Mouse (Mus musculus): ENCODE measurements around the gene Eif3l.

Eif3l gene

DNA sequence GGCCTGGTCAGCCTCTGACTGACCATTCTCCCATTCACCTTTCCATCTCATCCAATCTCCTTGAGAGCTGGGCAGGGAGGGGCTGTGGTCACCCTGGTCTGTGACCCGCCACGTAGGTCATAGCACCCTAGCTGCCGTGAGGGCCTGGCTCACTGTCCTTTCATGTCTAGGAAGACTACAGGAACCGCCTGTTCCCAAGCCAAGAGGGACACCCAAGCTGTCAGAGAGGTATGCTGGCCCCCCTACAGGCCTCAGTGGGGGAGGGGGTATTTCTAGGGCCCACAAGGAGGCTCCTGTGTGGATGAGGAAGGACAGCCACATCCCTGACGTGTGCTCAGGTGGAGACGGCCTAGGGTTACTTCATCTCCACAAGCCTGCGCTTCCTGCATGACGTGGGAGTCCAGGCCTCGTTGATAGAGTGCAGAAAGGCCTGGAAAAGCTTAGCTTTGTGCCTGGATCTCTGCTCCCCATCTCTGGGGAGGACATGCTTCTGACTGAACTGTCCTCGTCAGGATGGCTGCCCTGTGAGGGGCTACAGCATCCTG lies 49.4 kb downstream of the Eif3l start:
- DNase-seq, result no peak

DNA sequence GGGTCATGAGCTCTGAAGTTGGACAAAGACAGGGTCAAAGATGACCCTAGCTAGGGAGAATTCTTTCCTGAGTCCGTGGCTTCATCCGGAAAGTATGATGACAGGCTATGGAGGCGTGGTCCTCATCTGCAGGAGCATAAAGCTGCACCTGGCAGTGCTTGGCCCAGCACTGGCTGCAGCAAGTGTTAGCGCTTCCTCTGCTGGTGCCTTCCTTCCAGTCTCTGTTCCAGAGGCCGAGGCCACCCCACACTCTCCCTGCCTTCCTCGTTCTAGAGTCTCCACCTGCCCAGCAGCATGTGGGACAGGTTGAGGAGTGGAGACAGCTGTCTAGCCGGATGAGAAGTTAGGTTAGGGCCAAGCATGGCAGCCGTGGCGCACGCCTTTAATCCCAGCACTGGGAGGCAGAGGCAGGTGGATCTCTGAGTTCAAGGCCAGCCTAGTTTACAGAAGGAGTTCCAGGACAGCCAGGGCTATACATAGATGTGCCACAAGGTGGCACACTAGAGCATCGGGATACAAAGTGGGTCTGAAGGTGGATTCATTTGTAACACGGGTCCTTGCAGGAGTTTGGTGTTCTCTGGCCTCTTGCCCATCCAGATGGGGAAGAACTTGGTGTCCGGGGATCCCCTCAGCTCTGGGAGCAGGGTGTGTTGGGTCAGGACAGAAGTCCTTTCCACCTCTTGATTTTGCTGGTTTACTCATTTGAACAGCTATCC lies 51.4 kb downstream of the Eif3l start:
- DNase-seq, result peak; percentile 67 to 74

DNA sequence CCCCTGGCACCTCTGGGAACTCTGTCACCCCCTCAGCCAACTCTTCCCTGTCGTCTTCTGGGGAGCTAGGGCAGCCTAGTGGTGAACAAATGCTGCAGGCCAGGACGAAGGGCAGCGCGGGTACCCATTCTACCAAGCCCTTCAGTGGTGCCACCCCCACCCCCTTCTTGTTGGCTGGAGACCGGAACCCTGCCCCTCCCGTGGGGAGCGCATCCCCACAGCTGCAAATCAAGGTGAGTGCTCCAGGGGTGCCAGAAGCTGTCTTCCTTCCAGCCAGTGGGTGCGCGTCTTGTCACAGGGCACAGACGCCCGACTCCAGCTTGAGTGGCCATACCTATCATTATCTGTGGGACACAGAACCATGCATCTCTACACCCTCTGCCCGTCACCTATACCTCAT lies 52.1 kb downstream of the Eif3l start:
- DNase-seq, result no peak

- no peak for DNase-seq
Observed at GRCm38 (mm10) chr15:79128208-79128607, 53.2 kb downstream of the Eif3l start.

DNA sequence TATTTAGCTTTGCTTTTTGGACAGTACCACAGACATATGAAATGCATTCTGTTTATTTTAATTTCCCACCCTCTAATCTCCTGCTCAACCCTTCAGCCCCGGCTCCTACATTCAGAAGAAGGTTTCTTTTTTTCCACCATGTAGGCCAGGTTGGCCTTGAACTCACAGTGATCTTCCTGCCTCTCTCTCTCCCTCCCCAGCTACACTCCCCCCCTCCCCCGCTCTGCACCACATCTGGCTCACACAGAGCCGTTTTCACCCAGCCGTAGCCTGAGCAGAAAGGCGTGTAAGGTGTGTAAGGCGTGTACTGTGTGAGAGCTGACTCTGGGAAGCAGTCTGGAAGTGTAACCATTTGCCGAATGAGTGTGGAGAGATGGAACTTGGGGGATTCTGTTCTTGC lies 54.3 kb downstream of the Eif3l start:
- no peak for DNase-seq

GRCm38 (mm10) chr15:79130782-79131181 lies 55.8 kb downstream of the Eif3l start:
- DNase-seq, result peak; percentile 40 to 54

- DNase-seq, result peak; percentile 92 to 94
Observed at GRCm38 (mm10) chr15:79131442-79131841, 56.5 kb downstream of the Eif3l start.

GRCm38 (mm10) chr15:79133191-79133661 lies 58.2 kb downstream of the Eif3l start:
- no peak for DNase-seq

DNA sequence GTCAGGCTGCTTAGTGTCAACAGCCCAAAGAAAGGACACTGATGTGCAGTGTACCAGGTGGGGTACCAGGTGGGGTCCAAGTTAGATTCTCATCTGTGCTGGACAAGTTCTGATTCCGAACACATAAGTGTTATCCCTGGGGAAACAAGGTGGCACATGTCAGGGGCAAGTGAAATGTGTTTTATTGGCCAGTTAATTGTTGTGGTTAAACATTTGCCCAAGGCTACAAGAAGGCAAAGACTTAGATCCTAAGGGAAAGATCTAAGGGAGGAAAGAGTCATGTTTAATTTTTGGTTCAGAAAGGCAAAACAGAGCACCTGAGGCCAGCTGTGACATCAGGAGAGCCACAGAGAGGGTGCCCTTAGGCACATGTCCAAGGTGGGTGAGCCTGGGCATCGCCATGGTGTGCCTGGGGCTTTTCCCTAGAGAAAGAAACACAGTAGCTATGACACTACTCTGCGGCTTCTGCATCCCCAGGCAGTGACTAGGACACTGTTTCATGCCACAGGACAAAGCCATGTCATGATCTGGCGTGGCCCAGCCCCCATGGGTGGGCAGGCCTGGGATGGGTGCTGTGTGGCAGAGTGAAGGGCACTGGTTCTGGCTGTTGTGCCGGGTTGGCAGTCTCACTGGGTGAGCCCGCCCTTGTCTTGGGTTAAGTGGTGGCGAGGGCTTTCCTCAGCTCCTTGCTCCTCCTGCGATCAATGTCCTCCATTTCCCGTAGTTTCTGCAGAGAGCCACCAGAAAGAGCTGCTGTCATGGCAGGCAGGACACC lies 59.7 kb downstream of the Eif3l start:
- no peak for DNase-seq

- no peak for DNase-seq
Observed at GRCm38 (mm10) chr15:79135332-79135731, 60.4 kb downstream of the Eif3l start.

DNA sequence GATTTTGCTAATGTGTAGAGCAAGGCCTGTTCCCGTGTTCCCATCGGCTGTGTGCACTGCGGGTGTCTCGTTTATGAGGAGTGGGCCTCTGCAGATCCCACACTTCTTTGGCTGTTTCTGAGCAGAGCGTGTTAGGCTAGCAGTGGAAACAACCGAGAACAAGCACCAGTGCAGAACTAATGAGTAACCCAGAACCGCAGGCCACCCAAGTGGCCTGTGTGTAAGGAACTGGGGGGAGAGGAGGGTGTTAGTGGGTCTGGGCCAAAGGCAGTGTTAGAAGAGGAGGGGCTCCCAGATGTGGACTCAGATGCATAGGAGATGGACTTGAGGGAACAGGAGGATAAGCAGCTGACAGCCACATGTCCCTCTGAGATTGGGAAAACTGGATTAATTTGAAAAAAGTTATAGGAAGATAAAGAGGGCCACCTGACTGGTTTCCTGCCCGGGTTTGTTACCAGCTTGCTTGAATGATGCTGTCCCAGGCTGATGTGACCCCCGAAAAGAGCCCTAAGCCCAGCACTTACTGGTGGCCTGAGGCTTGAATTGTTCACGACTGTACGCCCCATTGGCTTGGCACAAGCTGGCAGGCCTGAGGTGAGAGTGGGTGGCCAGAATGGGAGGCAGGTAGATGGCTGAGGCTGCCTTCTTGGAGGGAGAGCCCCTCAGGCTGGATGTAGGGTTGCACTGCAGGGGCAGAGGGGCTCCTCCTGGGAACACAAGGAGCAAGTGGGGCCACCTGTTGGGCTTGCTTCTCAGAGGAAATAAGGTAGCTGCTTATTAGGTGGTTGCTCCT lies 61.0 kb downstream of the Eif3l start:
- no peak for DNase-seq

- no peak for DNase-seq
Observed at GRCm38 (mm10) chr15:79139640-79140039, 64.7 kb downstream of the Eif3l start.

DNA sequence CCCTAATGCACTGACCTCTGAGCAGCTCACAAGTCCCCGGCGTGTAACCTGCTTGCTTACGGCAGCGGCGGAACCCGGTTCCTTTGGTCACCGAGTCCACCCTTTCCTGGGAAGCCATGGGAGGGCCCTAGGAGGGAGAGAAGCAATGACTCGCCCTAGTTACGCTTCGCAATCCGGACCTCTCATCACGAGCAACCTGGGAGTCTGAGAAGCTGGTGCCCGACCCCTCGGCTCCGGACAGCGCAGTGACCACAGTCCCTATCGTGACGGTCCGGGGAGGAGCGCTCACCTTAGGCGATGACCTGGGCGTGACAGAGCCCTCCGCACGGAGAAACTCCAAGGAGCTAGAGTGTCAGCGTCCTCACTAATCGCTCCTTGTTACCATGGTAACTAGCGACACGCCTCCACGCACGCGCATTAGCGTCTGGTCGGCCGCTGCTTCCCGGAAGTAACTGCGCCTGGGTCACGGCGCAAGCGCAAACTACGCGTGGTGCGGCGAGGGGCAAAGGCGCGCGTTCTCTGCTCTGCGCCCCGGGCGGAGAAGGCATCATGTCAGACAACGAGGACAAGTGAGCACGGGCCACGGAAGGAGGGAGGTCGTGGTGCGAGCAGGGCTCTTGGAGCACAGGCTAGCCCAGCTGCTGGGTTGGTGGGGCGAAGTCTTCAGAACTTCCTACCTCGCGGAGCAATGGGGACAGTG lies 66.0 kb downstream of the Eif3l start, which contains the start of the genes Polr2f and 1700088E04Rik:
TSS of gene Polr2f (plus strand) at position 144 of the 700 bp plus-strand sequence.
TSS of gene 1700088E04Rik (minus strand) at position 388 of the 700 bp plus-strand sequence.
- DNase-seq, result peak; percentile 94 to 97

DNA sequence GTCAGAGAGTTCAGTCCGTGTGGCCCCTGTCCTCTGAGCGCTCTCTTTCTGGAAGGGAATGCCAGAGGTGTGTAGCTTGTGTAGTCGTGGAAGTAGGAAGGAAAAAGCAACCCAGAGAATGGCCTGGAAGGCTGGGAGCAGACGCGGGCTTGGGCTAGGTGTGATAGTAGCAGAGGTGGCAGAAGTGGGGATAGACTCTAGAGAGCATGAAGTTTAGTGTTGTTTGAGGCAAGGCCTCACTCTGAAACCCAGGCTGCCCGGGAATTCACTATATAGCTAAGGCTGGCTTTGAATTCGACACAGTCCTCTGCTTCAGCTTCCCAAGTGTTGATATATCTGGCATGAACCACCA lies 66.6 kb downstream of the Eif3l start:
- no peak for DNase-seq

- DNase-seq, result no peak
Observed at GRCm38 (mm10) chr15:79143316-79143715, 68.3 kb downstream of the Eif3l start.

All from cerebellum, postnatal 25 days (tissue).